In genomic region chr3:87575766-87576165, GRCm38 (mm10) we compare ENCODE assay signal across 18 mouse cellular contexts. TPM values are rescaled to one million over a fixed set of nuclear protein-coding genes. Genes with fewer than 3 reads are reported as not detected.
A peak's percentile ranks its signal among the peaks of the same experiment; 100 is the strongest.
DNase-seq lines count a peak whose midpoint lies in the region; ATAC-seq and TF ChIP-seq lines count a peak whose summit lies in the region.
"Had no signal": no experiment of that assay in that cellular context is flagged by ENCODE, and none has a peak within 500 bp of the region (broad histone marks: within the 10 kb centered on the region; RNA-seq: fewer than 3 reads in every experiment).

No protein-coding gene starts in this region.

- H3K9ac ChIP-seq in lung, embryonic 14.5 days: no peak overlapping the region
- H3K9ac ChIP-seq in forebrain, embryonic 16.5 days (replicated peaks; ENCODE audit: low read depth, low read length): no peak overlapping the region
- H3K9ac ChIP-seq: embryonic facial prominence, embryonic 13.5 days; hindbrain, embryonic 12.5 days; limb, embryonic 12.5 days had no signal

- ATAC-seq in lung, embryonic 14.5 days (ENCODE audit: insufficient read depth): no peak
- no peak for ATAC-seq in forebrain, embryonic 16.5 days

- H3K4me2 ChIP-seq in lung, embryonic 14.5 days: no peak overlapping the region
- H3K4me2 ChIP-seq in forebrain, embryonic 16.5 days (ENCODE audit: low read length): no peak overlapping the region
- H3K4me2 ChIP-seq: embryonic facial prominence, embryonic 13.5 days; hindbrain, embryonic 12.5 days; limb, embryonic 12.5 days had no signal

- no peaks in the 10 kb centered on the region for H3K36me3 ChIP-seq in lung, embryonic 14.5 days (ENCODE audit: insufficient read depth)
- H3K36me3 ChIP-seq in splenic B cell, adult 2 months (ENCODE audit: control insufficient read depth, insufficient read depth, low read length, poor library complexity, severe bottlenecking): no peaks in the 10 kb centered on the region
- H3K36me3 ChIP-seq in forebrain, embryonic 16.5 days (ENCODE audit: control insufficient read depth, insufficient read depth): no peaks in the 10 kb centered on the region
- no peaks in the 10 kb centered on the region for H3K36me3 ChIP-seq in heart, embryonic 10.5 days
- H3K36me3 ChIP-seq: embryonic facial prominence, embryonic 13.5 days; forebrain, embryonic 10.5 days; hindbrain, embryonic 12.5 days; limb, embryonic 12.5 days had no signal

- DNase-seq in lung, embryonic 14.5 days: peak; percentile 66
- DNase-seq in lung, postnatal 36 days: no peak
- DNase-seq in NIH3T3 (ENCODE audit: low read depth): peak; percentile 73
- peak; percentile 35 for DNase-seq in embryo, embryonic 11.5 days (ENCODE audit: low read depth, low spot score)
- DNase-seq in splenic B cell, adult 2 months (ENCODE audit: low read depth, low spot score): peak; percentile 28
- DNase-seq in right cerebral cortex, postnatal 25 days: no peak
- DNase-seq in heart, embryonic 10.5 days (ENCODE audit: low spot score): no peak
- DNase-seq: adrenal gland, postnatal 10 days; cerebellum, adult 9-11 months; kidney, adult 8-10 months; lung, adult 18-20 months; midbrain, embryonic 14.5 days had no signal

- H3K4me1 ChIP-seq in lung, embryonic 14.5 days (ENCODE audit: insufficient read depth): no peaks in the 10 kb centered on the region
- H3K4me1 ChIP-seq in forebrain, embryonic 16.5 days (replicated peaks; ENCODE audit: control insufficient read depth, insufficient read depth, low read length): no peaks in the 10 kb centered on the region
- no peaks in the 10 kb centered on the region for H3K4me1 ChIP-seq in heart, embryonic 10.5 days
- H3K4me1 ChIP-seq: embryonic facial prominence, embryonic 13.5 days; forebrain, embryonic 10.5 days; hindbrain, embryonic 12.5 days; limb, embryonic 12.5 days had no signal

- WGBS in lung, embryonic 14.5 days: 23% methylated on average over 6 of the region's 6 CpGs
- 41% methylated on average over 6 of the region's 6 CpGs for WGBS in forebrain, embryonic 16.5 days
- WGBS in heart, embryonic 10.5 days: 25% methylated on average over 6 of the region's 6 CpGs

- no peaks in the 10 kb centered on the region for H3K27me3 ChIP-seq in lung, embryonic 14.5 days (ENCODE audit: insufficient read depth, low read length)
- H3K27me3 ChIP-seq in splenic B cell, adult 2 months (ENCODE audit: control insufficient read depth, insufficient read depth, low read length, poor library complexity, severe bottlenecking): no peaks in the 10 kb centered on the region
- H3K27me3 ChIP-seq in forebrain, embryonic 16.5 days (replicated peaks; ENCODE audit: control insufficient read depth, insufficient read depth, low read length): no peaks in the 10 kb centered on the region
- H3K27me3 ChIP-seq in heart, embryonic 10.5 days (ENCODE audit: insufficient read depth, poor library complexity, severe bottlenecking): no peaks in the 10 kb centered on the region
- H3K27me3 ChIP-seq: embryonic facial prominence, embryonic 13.5 days; hindbrain, embryonic 12.5 days; limb, embryonic 12.5 days had no signal

- H3K27ac ChIP-seq in lung, embryonic 14.5 days (ENCODE audit: low read depth): no peak overlapping the region
- H3K27ac ChIP-seq in forebrain, embryonic 16.5 days (ENCODE audit: low read length): no peak overlapping the region
- no peak overlapping the region for H3K27ac ChIP-seq in heart, embryonic 10.5 days
- H3K27ac ChIP-seq: embryonic facial prominence, embryonic 13.5 days; forebrain, embryonic 10.5 days; hindbrain, embryonic 12.5 days; limb, embryonic 12.5 days; macrophage had no signal

- no peaks in the 10 kb centered on the region for H3K9me3 ChIP-seq in lung, embryonic 14.5 days (ENCODE audit: low read depth, low read length)
- no peaks in the 10 kb centered on the region for H3K9me3 ChIP-seq in forebrain, embryonic 16.5 days (ENCODE audit: control insufficient read depth, low read length)
- peaks cover 3% of the 10 kb centered on the region; the same call in 1 of the 2 replicates for H3K9me3 ChIP-seq in heart, embryonic 10.5 days
- H3K9me3 ChIP-seq: embryonic facial prominence, embryonic 13.5 days; hindbrain, embryonic 12.5 days had no signal

- H3K4me3 ChIP-seq in lung, embryonic 14.5 days (ENCODE audit: low read depth, low read length): no peak overlapping the region
- no peak overlapping the region for H3K4me3 ChIP-seq in forebrain, embryonic 16.5 days (replicated peaks; ENCODE audit: low read length)
- H3K4me3 ChIP-seq in heart, embryonic 10.5 days: no peak overlapping the region
- H3K4me3 ChIP-seq: embryonic facial prominence, embryonic 13.5 days; forebrain, embryonic 10.5 days; hindbrain, embryonic 12.5 days; limb, embryonic 12.5 days had no signal

- TF ChIP-seq CTCF in lung, embryonic 14.5 days (IDR thresholded peaks at IDR 0.05; ENCODE audit: low read depth): no peak

RNA-seq across cellular contexts. Expression of gene Arhgef11, which starts 41.6 kb away (rescaled TPM):
- 17.1 and 18.8 TPM in 2 replicates for polyA plus RNA-seq in lung, embryonic 14.5 days (2014; fragmentation: Nextera tagmentation; extraction: Ambion mirVana)
- 23.0 and 27.4 TPM in 2 replicates for polyA plus RNA-seq in forebrain, embryonic 16.5 days (2015; fragmentation: Nextera tagmentation; extraction: Ambion mirVana)
- 11.5 and 11.7 TPM in 2 replicates for polyA plus RNA-seq in heart, embryonic 10.5 days (2016; fragmentation: Nextera tagmentation; extraction: Ambion mirVana)

RNA-seq across cellular contexts. Expression of gene Etv3, which starts 50.6 kb away (rescaled TPM):
- polyA plus RNA-seq in lung, embryonic 14.5 days (2014; fragmentation: Nextera tagmentation; extraction: Ambion mirVana): 10.8 and 12.8 TPM in 2 replicates
- 12.1 and 12.4 TPM in 2 replicates for polyA plus RNA-seq in forebrain, embryonic 16.5 days (2015; fragmentation: Nextera tagmentation; extraction: Ambion mirVana)
- 11.7 and 13.1 TPM in 2 replicates for polyA plus RNA-seq in heart, embryonic 10.5 days (2016; fragmentation: Nextera tagmentation; extraction: Ambion mirVana)

Comparison
In these comparisons a context has a peak if more than half of its experiments do, and no peak if none do; other contexts are left out.
1. DNase-seq: peak in lung, embryonic 14.5 days (single experiment), NIH3T3 (single experiment), embryo, embryonic 11.5 days (single experiment) and splenic B cell, adult 2 months (single experiment); none in lung, postnatal 36 days (single experiment), right cerebral cortex, postnatal 25 days (single experiment) and heart, embryonic 10.5 days (single experiment).